Mouse (Mus musculus) adrenal gland, postnatal 14 days (tissue): ENCODE measurements around the gene Zfp607b. TPM values are rescaled to one million over a fixed set of nuclear protein-coding genes. Genes with fewer than 3 reads are reported as not detected.
A peak's percentile ranks its signal among the peaks of the same experiment; 100 is the strongest.

Experiments used
- DNase-seq: peaks from one replicate; pipeline ENCODE4 v3.0.0; 2021; ENCODE audit warnings: mixed read lengths
- total RNA-seq: library from RNA; stranded (reverse); gene quantifications from 2 replicates; pipeline ENCODE4 v1.2.3, GENCODE M21; 2021

The Zfp607b gene
- total RNA-seq, 1 experiment from 2014 or later, result 1.6 TPM

- no peak for DNase-seq
Measured at GRCm38 (mm10) chr7:27685220-27685619, 3.9 kb upstream of the Zfp607b start.

DNA sequence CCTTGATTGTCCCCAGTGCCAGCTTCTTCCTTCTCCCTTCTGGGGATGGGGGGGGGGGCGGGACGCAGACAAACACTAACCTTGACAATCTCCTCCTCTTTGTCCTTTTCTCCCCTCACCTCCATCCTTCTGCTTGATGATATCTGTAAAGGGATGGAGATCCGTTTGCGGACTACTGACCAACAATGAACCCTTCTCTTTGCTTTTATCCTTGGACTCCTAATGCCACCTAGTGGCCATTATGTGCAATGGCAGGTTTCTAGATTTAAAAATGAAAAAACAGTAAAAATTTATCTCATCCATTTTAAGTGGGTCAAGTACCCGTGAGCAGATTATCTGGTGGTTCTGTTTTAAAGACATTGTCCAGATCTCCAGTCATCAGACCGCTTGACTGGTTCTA, 3.5 kb upstream of the Zfp607b start:
- DNase-seq, result no peak

- no peak for DNase-seq
Measured at GRCm38 (mm10) chr7:27687043-27687442, 2.1 kb upstream of the Zfp607b start.

- no peak for DNase-seq
Measured at GRCm38 (mm10) chr7:27687836-27688235, 1.3 kb upstream of the Zfp607b start.

DNA sequence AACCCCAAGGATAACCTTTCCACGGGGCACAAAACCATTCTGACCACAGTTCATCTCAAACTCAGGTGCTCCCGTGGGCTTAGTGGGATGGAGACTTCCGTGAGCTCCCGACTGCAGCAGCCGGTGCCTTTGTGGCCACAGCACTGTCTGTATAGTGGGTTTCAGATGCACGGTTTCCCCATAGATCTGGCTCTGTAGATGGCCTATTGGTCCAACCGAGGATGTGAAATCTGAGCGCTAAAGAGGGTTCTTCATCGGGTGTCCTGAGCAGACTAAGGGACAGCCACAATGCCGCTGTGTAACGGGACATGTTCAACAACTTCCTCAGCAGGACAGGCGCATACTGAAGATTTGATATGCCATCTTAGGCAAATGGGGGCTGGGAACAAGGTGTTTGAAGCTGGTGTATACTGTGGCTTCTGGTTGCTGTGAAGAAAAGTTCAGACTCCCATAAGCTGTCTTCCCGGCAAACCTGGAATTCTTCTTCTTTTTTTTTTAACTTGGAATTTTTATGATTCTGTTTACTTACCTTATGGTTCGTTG, 823 bp upstream of the Zfp607b start:
- DNase-seq, result no peak

DNA sequence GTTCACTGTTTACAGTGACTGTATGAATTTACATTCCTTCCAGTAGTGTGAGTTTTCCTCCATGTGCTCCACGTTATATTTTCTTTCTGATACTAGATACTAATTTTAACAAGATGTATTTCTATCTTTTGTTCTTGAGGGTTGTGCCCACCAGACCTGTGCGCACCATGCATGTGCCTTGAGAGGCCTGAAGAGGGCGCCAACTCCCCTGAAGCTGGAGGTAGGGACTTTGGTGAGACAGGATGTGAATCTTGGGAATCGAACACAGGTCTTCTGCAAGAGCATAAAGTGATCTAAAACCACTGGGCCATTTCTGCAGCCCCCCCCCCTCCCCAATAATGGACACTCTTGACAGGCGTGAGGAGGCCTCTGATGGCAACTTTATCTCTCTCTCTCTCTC, 1.9 kb downstream of the Zfp607b start:
- DNase-seq, result peak; percentile 56

DNA sequence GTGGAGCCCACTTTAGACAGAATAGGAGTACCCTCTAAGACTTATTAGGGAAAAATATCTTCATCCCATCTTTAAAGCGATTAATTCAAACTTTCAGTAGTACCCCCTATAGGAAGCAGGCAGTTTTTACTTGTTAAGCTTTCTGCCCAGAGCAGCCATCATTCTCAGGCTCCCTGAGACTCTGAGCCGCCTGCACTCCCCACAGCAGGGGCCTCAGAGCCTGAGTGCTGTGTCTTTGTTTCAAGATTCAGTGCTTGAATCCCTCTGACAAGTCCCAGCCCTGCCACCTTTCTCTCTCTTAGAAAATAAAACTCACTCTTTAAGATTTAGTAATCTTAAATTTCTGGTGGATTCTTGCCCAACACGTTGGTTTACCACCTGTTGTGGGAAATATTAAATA, 7.6 kb downstream of the Zfp607b start:
- no peak for DNase-seq

DNA sequence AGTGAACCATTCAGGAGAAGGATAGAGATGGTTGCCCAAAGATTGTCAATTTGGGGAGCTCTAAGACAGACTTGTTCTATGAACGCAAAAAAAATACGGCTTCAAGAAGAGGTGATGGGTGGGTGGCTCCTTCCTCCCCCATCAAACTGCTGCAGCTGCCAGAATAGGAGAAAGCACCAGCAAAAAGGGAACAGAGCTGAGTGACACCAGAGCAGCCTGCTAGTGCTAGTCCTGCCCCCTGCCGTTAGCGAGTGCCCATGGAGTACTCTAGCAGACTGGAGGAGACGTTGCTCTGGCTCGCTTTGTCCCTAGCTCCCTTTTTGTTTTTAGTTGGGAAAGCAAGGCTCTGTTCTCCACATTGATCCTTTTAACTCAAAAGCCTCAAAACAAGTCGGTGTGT, 21.3 kb downstream of the Zfp607b start:
- DNase-seq, result no peak

DNA sequence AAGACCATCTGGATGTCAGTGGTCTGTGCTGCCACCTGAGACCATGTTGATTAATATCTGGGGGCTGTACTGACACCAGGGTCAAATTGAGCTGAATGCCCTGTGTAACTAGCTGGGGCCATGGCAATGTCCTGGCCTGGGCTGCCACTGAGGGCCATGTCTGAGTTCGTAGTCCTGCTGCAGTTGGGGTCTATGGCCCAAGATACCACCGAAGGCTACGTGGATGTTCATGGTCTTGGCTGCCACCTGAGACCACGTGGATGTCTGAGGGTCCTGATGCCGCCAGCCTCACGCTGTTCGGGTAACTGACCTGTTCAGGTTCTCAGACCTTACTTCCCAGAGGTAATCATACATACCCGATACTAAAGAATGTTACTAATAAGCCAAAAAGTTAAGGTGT, 32.8 kb downstream of the Zfp607b start:
- DNase-seq, result no peak

- peak; percentile 62 for DNase-seq
Measured at GRCm38 (mm10) chr7:27725566-27726538, 36.7 kb downstream of the Zfp607b start.

DNA sequence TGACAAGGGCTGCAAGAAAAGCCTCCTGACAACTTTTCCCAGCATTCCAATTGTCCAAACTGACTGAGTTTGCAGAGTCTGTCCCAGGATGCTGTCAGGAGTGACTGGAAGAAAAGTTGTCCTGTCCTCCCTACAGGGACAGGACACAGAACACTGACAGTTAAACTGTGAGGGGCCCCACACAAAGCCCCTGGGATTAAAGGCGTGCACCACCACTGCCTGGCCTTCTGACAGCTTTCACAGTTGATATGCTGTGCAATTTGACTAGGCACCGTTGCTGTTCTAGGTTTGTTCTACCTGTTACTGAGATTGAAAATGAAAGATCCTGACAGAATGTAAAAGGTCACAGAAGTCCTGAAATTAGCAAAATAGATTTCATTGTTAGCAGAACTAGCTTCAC, 38.3 kb downstream of the Zfp607b start:
- DNase-seq, result no peak

DNA sequence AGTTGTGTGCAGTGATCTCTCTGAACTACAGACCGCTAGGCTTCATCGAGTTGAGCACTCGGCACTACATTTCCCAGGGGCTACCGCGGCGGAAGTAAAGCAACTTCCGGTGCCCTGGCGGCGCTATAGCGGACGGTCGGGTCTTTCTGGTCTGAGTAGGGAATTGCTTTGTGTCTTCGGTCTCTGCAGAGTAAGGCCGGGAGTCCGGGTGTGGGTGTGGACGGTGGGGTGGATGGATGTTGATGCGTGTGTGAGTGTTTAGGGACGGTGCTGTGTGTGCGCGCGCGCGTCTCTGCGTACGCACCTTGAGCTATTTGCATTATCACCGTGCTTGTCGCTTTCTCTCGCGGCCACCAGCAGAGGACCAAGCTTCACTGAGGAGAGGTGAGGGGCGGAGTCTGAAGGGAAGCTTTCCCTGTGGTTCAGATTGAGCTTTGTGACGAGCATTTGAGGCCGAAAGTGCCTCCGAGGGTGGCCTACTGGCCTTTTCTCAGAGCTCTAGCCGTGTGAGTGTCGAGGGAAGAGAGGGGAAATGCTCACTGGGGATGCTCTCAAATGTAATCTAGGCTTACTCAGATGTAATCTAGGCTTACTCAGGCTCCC, 42.2 kb downstream of the Zfp607b start, which contains the start of gene Zfp60:
TSS of gene Zfp60 (plus strand) at position 109 of the 603 bp plus-strand sequence.
- DNase-seq, result peak; percentile 91

DNA sequence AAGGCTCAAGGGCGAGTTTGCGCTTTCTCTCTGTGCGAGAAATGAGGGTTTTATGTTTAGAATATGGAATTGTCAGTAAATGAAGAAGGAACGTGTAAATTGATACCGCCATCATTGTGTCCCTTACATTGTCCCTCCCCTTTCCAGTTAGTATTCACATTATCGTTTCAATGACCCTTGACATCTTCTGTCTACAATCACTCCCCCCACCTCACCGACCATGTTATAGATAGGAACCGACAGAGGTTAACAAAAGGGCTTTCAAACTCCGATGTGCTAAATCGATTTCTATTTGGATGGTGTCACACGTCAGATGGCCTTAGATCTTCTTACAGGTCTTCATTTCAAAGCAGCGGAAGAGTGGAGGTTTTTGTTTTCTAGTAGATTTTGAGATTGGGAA, 42.8 kb downstream of the Zfp607b start:
- DNase-seq, result no peak

DNA sequence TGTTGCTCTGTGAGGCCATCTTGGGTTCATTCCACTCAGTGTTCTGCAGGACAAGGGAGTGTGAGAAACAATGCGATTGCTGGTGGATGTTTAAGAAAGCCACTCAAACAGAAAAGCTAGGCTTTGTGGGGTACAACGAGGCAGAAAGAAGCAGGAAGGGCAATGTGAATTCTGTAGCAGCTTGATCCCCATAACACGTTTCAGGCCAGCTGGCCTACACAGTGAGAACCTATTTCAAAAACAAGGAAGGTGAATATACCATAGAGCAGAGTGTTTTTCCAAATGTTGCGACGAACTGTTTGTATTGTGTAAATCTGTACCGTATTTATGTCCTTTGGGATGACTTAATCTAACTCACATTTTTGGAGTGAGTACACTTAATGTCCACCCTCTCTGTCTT, 43.4 kb downstream of the Zfp607b start:
- no peak for DNase-seq

GRCm38 (mm10) chr7:27735457-27735856, 46.3 kb downstream of the Zfp607b start:
- no peak for DNase-seq

Other genes starting within 250 kb of the Zfp607b start
- gene Sptbn4, start 241.7 kb upstream of the Zfp607b start, total RNA-seq, result 0.74 and 1.5 TPM in 2 replicates
- gene Blvrb, start 241.4 kb upstream of the Zfp607b start, total RNA-seq, result 72.6 and 76.9 TPM in 2 replicates
- 12.9 and 15.7 TPM in 2 replicates for gene Sertad3, start 215.6 kb upstream of the Zfp607b start, total RNA-seq
- gene Sertad1, start 202.4 kb upstream of the Zfp607b start, total RNA-seq, result 24.5 and 26.3 TPM in 2 replicates
- 2.7 and 3.5 TPM in 2 replicates for gene Prx, start 190.0 kb upstream of the Zfp607b start, total RNA-seq
- 0.44 and 0.64 TPM in 2 replicates for gene Hipk4, start 166.1 kb upstream of the Zfp607b start, total RNA-seq
- 87.2 and 100 TPM in 2 replicates for gene Pld3, start 136.1 kb upstream of the Zfp607b start, total RNA-seq
- gene 2310022A10Rik, start 136.1 kb upstream of the Zfp607b start, total RNA-seq, result 13.6 and 14.4 TPM in 2 replicates
- 197 and 255 TPM in 2 replicates for gene Akt2, start 97.8 kb upstream of the Zfp607b start, total RNA-seq
- gene Ttc9b, start 35.4 kb upstream of the Zfp607b start, total RNA-seq, result 0.26 and 0.83 TPM in 2 replicates
- 25.3 and 29.6 TPM in 2 replicates for gene Map3k10, start 14.7 kb upstream of the Zfp607b start, total RNA-seq
- gene Zfp60, start 42.0 kb downstream of the Zfp607b start, total RNA-seq, result 12.5 and 16.0 TPM in 2 replicates
- 7.0 and 7.7 TPM in 2 replicates for gene Zfp626, start 117.9 kb downstream of the Zfp607b start, total RNA-seq
- gene Zfp59, start 149.3 kb downstream of the Zfp607b start, total RNA-seq, result 3.0 and 3.5 TPM in 2 replicates
- 4.3 and 6.0 TPM in 2 replicates for gene Zfp607a, start 168.2 kb downstream of the Zfp607b start, total RNA-seq
- gene Zfp974, start 240.1 kb downstream of the Zfp607b start, total RNA-seq, result 12.3 and 14.7 TPM in 2 replicates